Comparison of ENCODE assay signal across 8 mouse cellular contexts in genomic region chr17:56251136-56251829, GRCm38 (mm10). TPM values are rescaled to one million over a fixed set of nuclear protein-coding genes. Genes with fewer than 3 reads are reported as not detected.
A peak's percentile ranks its signal among the peaks of the same experiment; 100 is the strongest.
DNase-seq lines count a peak whose midpoint lies in the region; ATAC-seq lines count a peak whose summit lies in the region.

No protein-coding gene starts in this region.

- peaks cover 7% of the 10 kb centered on the region for H3K4me1 ChIP-seq in intestine, embryonic 14.5 days (replicated peaks; ENCODE audit: control insufficient read depth, insufficient read depth, low read length)
- H3K4me1 ChIP-seq in intestine, embryonic 16.5 days (ENCODE audit: control insufficient read depth, insufficient read depth, low read length), result no peaks in the 10 kb centered on the region
- peaks cover 24% of the 10 kb centered on the region for H3K4me1 ChIP-seq in forebrain, embryonic 15.5 days
- H3K4me1 ChIP-seq in midbrain, embryonic 13.5 days (replicated peaks), result peaks cover 16% of the 10 kb centered on the region

- ATAC-seq in intestine, embryonic 14.5 days (replicated peaks; ENCODE audit: low FRiP score, low TSS enrichment, low read depth), result no peak
- ATAC-seq in intestine, embryonic 16.5 days, result no peak
- peak; percentile 47; the same call in 1 of the 2 replicates for ATAC-seq in forebrain, embryonic 15.5 days (replicated peaks)
- ATAC-seq in midbrain, embryonic 13.5 days, result peak; percentile 65

- DNase-seq in intestine, embryonic 14.5 days (ENCODE audit: low spot score), result peak; percentile 77
- DNase-seq in adrenal gland, postnatal 36 days, result peak; percentile 75 to 78
- peak; percentile 88 for DNase-seq in induced T-regulatory cell, adult 2 months (ENCODE audit: low read depth)
- DNase-seq in left cerebral cortex, postnatal 36 days (ENCODE audit: low spot score in 2 of 2), result peak; percentile 42 to 64
- peak; percentile 59 to 84 for DNase-seq in spleen, postnatal 10 days (ENCODE audit: low spot score in 2 of 2)

- H3K4me2 ChIP-seq in intestine, embryonic 14.5 days (ENCODE audit: low read length), result no peak overlapping the region
- no peak overlapping the region for H3K4me2 ChIP-seq in intestine, embryonic 16.5 days (ENCODE audit: low read depth, low read length)
- peak overlapping the region; percentile 28 for H3K4me2 ChIP-seq in forebrain, embryonic 15.5 days (replicated peaks)
- H3K4me2 ChIP-seq in midbrain, embryonic 13.5 days (replicated peaks), result peak overlapping the region; percentile 34

- H3K9ac ChIP-seq in intestine, embryonic 14.5 days (ENCODE audit: low read length), result no peak overlapping the region
- H3K9ac ChIP-seq in intestine, embryonic 16.5 days (ENCODE audit: low read depth, low read length), result no peak overlapping the region
- H3K9ac ChIP-seq in forebrain, embryonic 15.5 days (replicated peaks), result no peak overlapping the region
- no peak overlapping the region for H3K9ac ChIP-seq in midbrain, embryonic 13.5 days (replicated peaks)

- H3K27me3 ChIP-seq in intestine, embryonic 14.5 days (replicated peaks; ENCODE audit: control insufficient read depth, insufficient read depth, low read length), result no peaks in the 10 kb centered on the region
- no peaks in the 10 kb centered on the region for H3K27me3 ChIP-seq in intestine, embryonic 16.5 days (replicated peaks; ENCODE audit: control insufficient read depth, insufficient read depth, low read length)
- H3K27me3 ChIP-seq in forebrain, embryonic 15.5 days, result no peaks in the 10 kb centered on the region
- no peaks in the 10 kb centered on the region for H3K27me3 ChIP-seq in midbrain, embryonic 13.5 days

- H3K36me3 ChIP-seq in intestine, embryonic 14.5 days (ENCODE audit: control insufficient read depth, insufficient read depth, low read length), result no peaks in the 10 kb centered on the region
- no peaks in the 10 kb centered on the region for H3K36me3 ChIP-seq in intestine, embryonic 16.5 days (ENCODE audit: control insufficient read depth, insufficient read depth, low read length)
- no peaks in the 10 kb centered on the region for H3K36me3 ChIP-seq in forebrain, embryonic 15.5 days
- no peaks in the 10 kb centered on the region for H3K36me3 ChIP-seq in midbrain, embryonic 13.5 days

- 17% methylated on average over 6 of the region's 6 CpGs for WGBS in intestine, embryonic 14.5 days
- WGBS in intestine, embryonic 16.5 days, result 16% methylated on average over 6 of the region's 6 CpGs
- 17% methylated on average over 6 of the region's 6 CpGs for WGBS in forebrain, embryonic 15.5 days
- 21% methylated on average over 6 of the region's 6 CpGs for WGBS in midbrain, embryonic 13.5 days

- intact Hi-C loops in left cerebral cortex, postnatal 36 days (cut with DNase I), result no loop called here

- H3K4me3 ChIP-seq in intestine, embryonic 14.5 days (ENCODE audit: low read depth, low read length), result no peak overlapping the region
- no peak overlapping the region for H3K4me3 ChIP-seq in intestine, embryonic 16.5 days (ENCODE audit: low read length)
- no peak overlapping the region for H3K4me3 ChIP-seq in forebrain, embryonic 15.5 days
- H3K4me3 ChIP-seq in midbrain, embryonic 13.5 days (replicated peaks), result no peak overlapping the region

- H3K9me3 ChIP-seq in intestine, embryonic 14.5 days (ENCODE audit: control insufficient read depth, low read length), result no peaks in the 10 kb centered on the region
- no peaks in the 10 kb centered on the region for H3K9me3 ChIP-seq in intestine, embryonic 16.5 days (ENCODE audit: control insufficient read depth, low read length)
- no peaks in the 10 kb centered on the region for H3K9me3 ChIP-seq in forebrain, embryonic 15.5 days
- no peaks in the 10 kb centered on the region for H3K9me3 ChIP-seq in midbrain, embryonic 13.5 days

- peak overlapping the region; percentile 62 for H3K27ac ChIP-seq in intestine, embryonic 14.5 days (ENCODE audit: low read depth)
- H3K27ac ChIP-seq in intestine, embryonic 16.5 days (ENCODE audit: low read length), result no peak overlapping the region
- peak overlapping the region; percentile 84 for H3K27ac ChIP-seq in forebrain, embryonic 15.5 days (replicated peaks)
- H3K27ac ChIP-seq in midbrain, embryonic 13.5 days, result peak overlapping the region; percentile 71

RNA-seq across cellular contexts. Expression of gene Fem1a, which starts 5.3 kb away (rescaled TPM):
- polyA plus RNA-seq in intestine, embryonic 14.5 days (2014; fragmentation: Nextera tagmentation; extraction: Ambion mirVana), result 15.3 and 16.1 TPM in 2 replicates
- polyA plus RNA-seq in intestine, embryonic 16.5 days (2015; fragmentation: Nextera tagmentation; extraction: Ambion mirVana), result 11.7 and 12.8 TPM in 2 replicates
- total RNA-seq in adrenal gland, postnatal 36 days (2021), result 10 to 100 TPM; 28.7 to 30.8 TPM
- polyA plus RNA-seq in forebrain, embryonic 15.5 days (2015; fragmentation: Nextera tagmentation; extraction: Ambion mirVana), result 21.4 and 22.9 TPM in 2 replicates
- 10 to 100 TPM; 33.0 to 35.4 TPM for total RNA-seq in left cerebral cortex, postnatal 36 days (2021)
- polyA plus RNA-seq in midbrain, embryonic 13.5 days (2015; fragmentation: Nextera tagmentation; extraction: Ambion mirVana), result 18.1 and 19.4 TPM in 2 replicates

RNA-seq across cellular contexts. Expression of gene Ticam1, which starts 25.3 kb away (rescaled TPM):
- 7.1 and 11.3 TPM in 2 replicates for polyA plus RNA-seq in intestine, embryonic 14.5 days (2014; fragmentation: Nextera tagmentation; extraction: Ambion mirVana)
- polyA plus RNA-seq in intestine, embryonic 16.5 days (2015; fragmentation: Nextera tagmentation; extraction: Ambion mirVana), result 16.4 and 19.4 TPM in 2 replicates
- 10 to 100 TPM; 21.1 to 23.1 TPM for total RNA-seq in adrenal gland, postnatal 36 days (2021)
- polyA plus RNA-seq in forebrain, embryonic 15.5 days (2015; fragmentation: Nextera tagmentation; extraction: Ambion mirVana), result 1.3 and 1.7 TPM in 2 replicates
- 1 to 10 TPM; 4.9 to 5.3 TPM for total RNA-seq in left cerebral cortex, postnatal 36 days (2021)
- 1.0 and 1.3 TPM in 2 replicates for polyA plus RNA-seq in midbrain, embryonic 13.5 days (2015; fragmentation: Nextera tagmentation; extraction: Ambion mirVana)

RNA-seq across cellular contexts. Expression of gene Dpp9, which starts 32.6 kb away (rescaled TPM):
- polyA plus RNA-seq in intestine, embryonic 14.5 days (2014; fragmentation: Nextera tagmentation; extraction: Ambion mirVana), result 35.4 and 36.2 TPM in 2 replicates
- 33.5 and 35.1 TPM in 2 replicates for polyA plus RNA-seq in intestine, embryonic 16.5 days (2015; fragmentation: Nextera tagmentation; extraction: Ambion mirVana)
- 10 to 100 TPM; 35.5 to 41.0 TPM for total RNA-seq in adrenal gland, postnatal 36 days (2021)
- 30.7 and 31.2 TPM in 2 replicates for polyA plus RNA-seq in forebrain, embryonic 15.5 days (2015; fragmentation: Nextera tagmentation; extraction: Ambion mirVana)
- total RNA-seq in left cerebral cortex, postnatal 36 days (2021), result 10 to 100 TPM; 68.7 to 72.1 TPM
- polyA plus RNA-seq in midbrain, embryonic 13.5 days (2015; fragmentation: Nextera tagmentation; extraction: Ambion mirVana), result 26.6 and 29.3 TPM in 2 replicates

RNA-seq across cellular contexts. Expression of gene Plin3, which starts 41.4 kb away (rescaled TPM):
- 88.2 and 95.1 TPM in 2 replicates for polyA plus RNA-seq in intestine, embryonic 14.5 days (2014; fragmentation: Nextera tagmentation; extraction: Ambion mirVana)
- 287 and 364 TPM in 2 replicates for polyA plus RNA-seq in intestine, embryonic 16.5 days (2015; fragmentation: Nextera tagmentation; extraction: Ambion mirVana)
- total RNA-seq in adrenal gland, postnatal 36 days (2021), result 100 to 1,000 TPM in 1 of 2 experiments, 10 to 100 TPM in 1; 51.4 to 106 TPM
- 10.9 and 13.6 TPM in 2 replicates for polyA plus RNA-seq in forebrain, embryonic 15.5 days (2015; fragmentation: Nextera tagmentation; extraction: Ambion mirVana)
- total RNA-seq in left cerebral cortex, postnatal 36 days (2021), result 10 to 100 TPM in 1 of 2 experiments, 1 to 10 TPM in 1; 9.3 to 10.1 TPM
- polyA plus RNA-seq in midbrain, embryonic 13.5 days (2015; fragmentation: Nextera tagmentation; extraction: Ambion mirVana), result 14.8 and 16.7 TPM in 2 replicates

RNA-seq across cellular contexts. Expression of gene Arrdc5, which starts 48.8 kb away (rescaled TPM):
- polyA plus RNA-seq in intestine, embryonic 14.5 days (2014; fragmentation: Nextera tagmentation; extraction: Ambion mirVana), result 0.17 TPM in 1 of 2 replicates, not detected in the other
- not detected in 2 replicates for polyA plus RNA-seq in intestine, embryonic 16.5 days (2015; fragmentation: Nextera tagmentation; extraction: Ambion mirVana)
- total RNA-seq in adrenal gland, postnatal 36 days (2021), result not detected
- not detected in 2 replicates for polyA plus RNA-seq in forebrain, embryonic 15.5 days (2015; fragmentation: Nextera tagmentation; extraction: Ambion mirVana)
- total RNA-seq in left cerebral cortex, postnatal 36 days (2021), result not detected
- not detected in 2 replicates for polyA plus RNA-seq in midbrain, embryonic 13.5 days (2015; fragmentation: Nextera tagmentation; extraction: Ambion mirVana)

Comparison
In these comparisons a context has a peak if more than half of its experiments do, and no peak if none do; other contexts are left out.
1. ATAC-seq: peak in forebrain, embryonic 15.5 days (single experiment) and midbrain, embryonic 13.5 days (single experiment); none in intestine, embryonic 14.5 days (single experiment) and intestine, embryonic 16.5 days (single experiment).
2. H3K4me2 ChIP-seq: peak in forebrain, embryonic 15.5 days (single experiment) and midbrain, embryonic 13.5 days (single experiment); none in intestine, embryonic 14.5 days (single experiment) and intestine, embryonic 16.5 days (single experiment).
3. Peak in every context shown above with its lines, with median percentiles within 50 percentile points of each other: DNase-seq.